Mouse (Mus musculus) cerebellum, adult 2 months (tissue): Measurements from ENCODE around the gene Slc1a3.

Experiments
- CTCF ChIP-seq: fragments of 200-500 bp; IDR thresholded peaks from 2 replicates; pipeline ENCODE4 v1.5.1; 2011; ENCODE audit warnings: low read depth, mild to moderate bottlenecking, control low read depth, low read length, moderate library complexity, borderline replicate concordance; ENCODE audit not compliant: insufficient read depth
- POLR2A ChIP-seq: fragments of 200-500 bp; IDR thresholded peaks from 2 replicates; pipeline ENCODE4 v1.6.1; 2011; ENCODE audit warnings: low read length, control low read depth, borderline replicate concordance; ENCODE audit not compliant: insufficient read depth

DNA sequence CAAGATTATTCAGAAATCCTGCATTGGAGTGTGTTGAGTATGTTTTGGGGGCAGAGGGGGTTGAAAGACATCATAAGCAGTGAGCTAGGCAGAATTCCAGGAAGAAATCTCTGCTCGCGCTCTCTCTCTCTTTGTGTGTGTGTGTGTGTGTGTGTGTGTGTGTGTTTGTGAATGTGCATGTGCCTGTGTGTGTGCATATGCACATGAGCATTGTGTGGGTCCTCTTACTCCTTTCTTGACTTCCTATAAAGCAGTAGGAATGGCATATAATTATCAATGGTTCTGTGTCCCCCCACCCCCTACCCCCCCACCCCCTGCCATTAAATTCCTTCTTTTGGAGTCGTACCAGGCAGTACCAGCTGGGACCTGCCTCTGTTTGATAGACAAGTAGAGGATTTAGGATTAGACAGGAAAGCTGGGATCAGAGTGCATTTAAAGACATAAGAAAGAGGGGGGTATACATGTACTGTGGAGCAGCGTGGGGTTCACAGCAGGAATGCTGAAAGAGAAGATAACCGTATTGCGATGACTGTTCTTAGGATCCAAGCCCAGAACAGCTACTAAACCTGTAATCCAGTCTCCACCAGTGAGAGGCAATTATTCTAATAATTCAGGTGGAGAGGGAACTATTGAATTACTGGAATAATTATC lies 104.9 kb downstream of the Slc1a3 start:
- no peak for TF ChIP-seq POLR2A
- no peak for TF ChIP-seq CTCF
